Mouse (Mus musculus) erythroblast, embryonic 14.5 days (primary cell): ENCODE measurements around the gene Hlf.

ENCODE experiments used
- GATA1 ChIP-seq: IDR thresholded peaks from 2 replicates; pipeline ENCODE4 v1.6.1; 2012; ENCODE audit warnings: low read length, inconsistent platforms, mixed read lengths
- TAL1 ChIP-seq: IDR thresholded peaks from 3 replicates; pipeline ENCODE4 v1.6.1; 2012; ENCODE audit warnings: low read length, inconsistent platforms, mixed read lengths

DNA sequence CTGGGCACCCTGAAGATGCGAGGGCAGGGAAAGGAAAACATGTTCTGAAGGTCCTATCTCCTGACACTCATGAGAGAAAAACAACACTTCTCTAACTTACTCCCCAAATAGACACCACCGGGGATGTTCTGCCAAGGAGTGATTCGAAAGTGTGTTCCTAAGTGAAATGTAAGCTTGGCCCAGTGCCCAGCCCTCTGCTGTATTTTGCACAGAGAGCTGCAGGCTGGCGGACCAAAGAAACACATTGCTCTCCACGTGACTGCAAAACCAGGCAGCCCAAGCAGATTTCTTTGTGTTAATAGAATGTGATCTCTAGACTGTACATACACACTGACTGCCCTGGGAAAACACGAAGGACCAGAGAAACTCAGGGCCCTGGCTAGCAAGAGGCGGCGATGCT lies 21.1 kb downstream of the Hlf start:
- TF ChIP-seq GATA1 (no peak), TAL1 (no peak)
